Mouse (Mus musculus) 3134 (cell line): ENCODE measurements at regions not wholly inside any gene's neighbourhood (a gene's known extent, or its start where the extent isn't known, plus 50 kb on each side); places are given as distances from the start of the nearest gene placed in this dataset.

ENCODE experiments used
- DNase-seq: peaks from one replicate; pipeline ENCODE4 v3.0.0-alpha.2; 2011; ENCODE audit warnings: low spot score; ENCODE audit not compliant: insufficient read length; ENCODE audit errors: extremely low read depth

DNA sequence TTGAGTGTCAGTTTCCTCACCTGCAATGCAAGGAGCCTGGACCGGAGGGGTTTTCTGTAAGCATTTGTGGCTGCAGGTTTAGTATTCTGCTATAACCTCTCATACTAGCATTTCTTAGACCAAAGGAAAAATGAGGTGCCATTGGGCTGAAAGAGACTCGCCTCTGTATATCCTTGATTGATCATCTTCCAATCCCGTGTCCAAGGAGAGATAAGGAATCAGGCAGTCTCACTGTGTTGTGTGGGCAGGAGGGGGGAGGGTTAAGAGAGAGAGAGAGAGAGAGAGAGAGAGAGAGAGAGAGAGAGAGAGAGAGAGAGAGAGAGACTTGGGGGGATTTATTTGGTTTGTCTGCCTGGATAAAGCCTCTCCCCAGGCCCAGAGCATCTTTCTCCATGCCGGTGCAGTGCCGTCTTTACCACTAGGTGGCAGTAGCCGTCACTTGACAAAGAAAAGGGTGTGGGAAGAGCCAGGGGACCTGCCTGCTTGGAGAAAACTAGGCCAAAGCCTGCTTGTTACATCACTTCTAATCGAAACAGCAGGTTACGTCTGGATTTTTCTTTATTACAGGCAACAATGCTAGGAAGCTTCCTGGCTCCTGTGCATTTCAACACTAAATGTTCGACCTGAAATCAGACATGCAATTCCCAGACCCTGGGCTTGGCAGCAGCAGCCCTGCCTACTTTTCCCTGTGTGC lies 56.1 kb upstream of the Ces5a start:
- DNase-seq: peak; percentile 50

DNA sequence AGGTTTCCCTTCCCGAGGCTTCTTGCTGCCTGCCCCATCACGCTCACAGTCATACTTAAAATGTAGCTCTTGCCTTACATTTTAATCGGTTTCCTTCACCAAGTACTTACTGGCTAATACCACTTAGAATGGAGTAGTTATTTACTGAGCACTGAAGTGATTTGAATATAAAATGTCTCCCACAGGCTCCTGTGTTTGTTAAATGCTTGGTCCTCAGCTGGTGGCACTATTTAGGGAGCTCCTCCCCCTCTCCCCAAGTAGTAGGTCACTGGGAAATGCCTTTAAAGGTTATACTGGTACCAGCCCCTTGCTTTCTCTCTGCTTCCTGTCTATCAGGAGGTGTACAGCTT lies 56.6 kb upstream of the Ces5a start:
- DNase-seq: no peak

DNA sequence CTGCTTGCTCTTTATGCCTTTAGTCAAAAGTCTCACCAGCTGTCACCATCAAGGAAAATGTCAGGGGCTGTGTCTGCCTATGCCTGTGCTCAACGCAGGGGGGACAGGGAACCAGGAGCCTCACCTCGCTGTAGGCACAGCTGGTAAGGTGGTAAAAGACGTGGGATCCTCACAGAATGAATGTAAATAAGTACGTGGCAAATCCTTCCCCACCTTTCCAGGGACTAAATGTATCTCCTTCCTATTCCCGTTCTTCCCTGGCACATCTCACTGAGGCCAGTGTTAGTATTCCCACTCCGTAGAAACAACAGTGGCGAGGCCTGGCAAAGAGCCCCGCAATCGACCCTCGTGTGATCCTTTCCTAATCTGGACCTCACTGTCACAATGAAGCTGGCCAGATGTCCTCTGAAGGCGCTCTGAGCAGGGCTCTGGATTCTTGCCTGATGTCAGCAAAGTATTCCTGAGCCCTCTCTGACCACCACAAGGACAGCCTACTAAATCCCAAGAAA lies 63.0 kb upstream of the Ces5a start:
- DNase-seq: no peak

DNA sequence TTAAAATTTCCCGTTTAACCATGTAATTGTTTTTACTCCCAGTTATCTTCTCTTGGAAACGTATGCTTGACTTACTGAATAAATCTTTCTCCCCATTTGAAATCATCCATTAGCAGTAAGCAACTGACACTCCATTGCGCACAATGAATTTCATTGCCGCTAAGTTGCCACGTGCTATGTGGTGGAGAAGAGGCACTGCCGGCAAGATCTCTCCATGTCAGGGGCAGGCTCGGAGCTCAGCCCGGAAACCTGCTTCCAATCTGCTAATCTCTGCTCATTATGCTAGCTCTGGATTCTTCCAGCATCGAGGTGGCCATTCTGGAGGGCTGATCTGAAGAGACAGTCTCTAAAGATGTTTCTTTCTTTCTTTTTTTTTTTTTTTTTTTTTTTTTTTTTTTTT lies 63.7 kb upstream of the Ces5a start:
- no peak for DNase-seq

DNA sequence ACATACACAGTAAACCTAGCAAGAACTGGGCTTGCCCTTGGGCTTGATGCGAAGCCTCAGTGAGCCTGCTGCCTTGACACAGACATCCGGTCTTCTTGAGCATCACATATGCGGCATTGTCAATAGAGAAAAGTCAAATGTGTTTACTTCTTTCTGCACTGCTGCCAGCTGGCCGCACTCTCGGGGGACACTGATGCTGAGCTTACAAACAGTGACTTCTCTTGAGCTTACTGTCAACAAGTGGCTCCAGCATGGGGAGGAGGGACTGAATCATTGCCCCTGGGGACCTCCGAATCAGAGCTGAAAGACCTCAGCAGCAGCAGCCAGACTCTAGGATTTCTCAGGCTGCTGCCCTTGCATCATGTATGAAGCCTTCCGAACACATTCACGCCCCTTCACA lies 64.1 kb upstream of the Ces5a start:
- no peak for DNase-seq

DNA sequence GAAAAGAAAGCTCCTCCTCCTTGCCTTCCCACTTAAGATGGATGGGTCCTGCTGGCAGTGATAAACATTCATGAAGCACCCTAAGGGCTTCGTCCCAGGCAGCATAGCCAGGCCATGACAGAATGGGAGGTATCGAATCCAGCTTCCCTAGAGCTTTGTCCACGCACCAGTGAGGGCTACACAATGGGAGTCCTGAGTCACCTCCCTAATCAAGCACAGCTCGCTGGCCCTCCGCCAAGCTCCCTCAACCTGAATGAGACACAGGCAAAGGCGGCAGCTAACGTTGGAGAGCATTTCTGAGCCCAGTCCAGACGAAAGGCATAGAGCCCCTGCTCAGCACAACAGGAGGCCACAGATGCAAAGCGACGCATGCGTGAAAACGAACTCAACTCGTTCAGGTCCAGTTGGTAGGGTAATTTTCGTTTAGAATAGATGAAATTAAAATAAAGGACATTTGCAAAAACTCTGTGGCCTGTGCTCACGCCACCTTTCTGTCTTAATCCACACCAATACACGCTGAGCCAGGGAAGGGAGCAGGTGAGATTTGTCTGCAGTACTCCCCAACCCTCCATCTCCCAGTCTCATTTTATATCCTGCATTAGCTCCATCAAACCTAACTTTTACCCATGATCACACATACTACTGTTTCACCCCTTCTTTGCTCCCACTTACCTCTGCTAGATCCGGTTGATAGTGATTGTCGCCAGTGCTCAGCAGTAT lies 91.3 kb upstream of the Ces5a start:
- DNase-seq: no peak

DNA sequence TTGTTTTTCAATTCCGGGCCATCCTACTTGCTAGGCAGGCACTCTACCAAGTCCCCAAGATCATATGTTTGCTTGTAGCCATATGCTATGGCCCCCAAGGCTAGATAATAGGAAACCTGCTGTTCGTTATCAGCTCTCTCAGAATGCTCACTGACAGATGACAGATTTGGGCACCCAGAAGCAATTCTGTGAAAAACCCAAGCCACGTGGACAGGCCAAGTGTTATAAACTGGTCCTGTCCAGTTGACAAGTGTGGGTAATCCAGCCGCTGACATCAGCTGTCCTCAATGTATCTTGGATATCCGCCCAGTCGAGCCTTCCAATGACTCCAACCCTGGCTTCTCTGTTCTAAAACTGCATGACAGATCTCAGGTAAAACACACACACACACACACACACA lies 92.0 kb upstream of the Ces5a start:
- DNase-seq: no peak

DNA sequence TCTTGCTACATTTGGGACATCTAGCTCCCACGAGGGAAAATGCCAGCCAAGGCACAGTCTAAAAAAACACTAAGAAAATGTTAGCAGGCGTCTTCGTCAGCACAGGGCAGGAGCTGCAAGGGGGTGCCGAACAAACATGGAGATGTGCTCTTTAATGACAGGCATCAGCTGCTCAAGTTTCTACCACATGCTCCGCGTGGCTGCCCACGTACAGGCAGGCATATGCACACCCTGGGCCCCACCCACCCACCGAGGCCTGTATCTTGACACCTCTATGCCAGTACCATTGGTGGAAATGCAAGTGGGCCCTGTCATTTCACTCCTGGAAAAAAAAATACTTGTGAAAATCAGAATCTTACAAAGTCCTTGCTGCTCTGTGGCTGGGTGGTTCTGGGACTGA lies 97.3 kb upstream of the Ces5a start:
- DNase-seq: no peak

DNA sequence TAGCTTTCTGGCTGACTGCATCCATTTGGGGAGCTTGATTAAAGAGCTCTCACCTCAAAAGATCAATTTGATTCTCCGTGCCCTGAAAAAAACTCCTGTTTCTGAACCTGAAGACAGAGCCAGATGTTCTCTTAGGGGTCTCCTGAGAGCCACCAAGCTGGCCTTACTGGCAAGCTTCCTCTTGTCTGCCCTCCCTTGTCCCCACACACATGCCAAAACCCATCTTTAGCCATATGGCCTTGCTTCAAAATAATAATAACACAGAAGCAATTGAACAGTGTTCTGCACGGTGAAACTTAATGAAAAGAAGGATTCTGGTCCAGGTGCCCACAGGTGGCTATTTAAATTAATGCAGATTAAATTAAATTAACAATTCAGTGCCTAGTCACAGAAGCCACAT lies 107.1 kb upstream of the Ces5a start:
- no peak for DNase-seq

DNA sequence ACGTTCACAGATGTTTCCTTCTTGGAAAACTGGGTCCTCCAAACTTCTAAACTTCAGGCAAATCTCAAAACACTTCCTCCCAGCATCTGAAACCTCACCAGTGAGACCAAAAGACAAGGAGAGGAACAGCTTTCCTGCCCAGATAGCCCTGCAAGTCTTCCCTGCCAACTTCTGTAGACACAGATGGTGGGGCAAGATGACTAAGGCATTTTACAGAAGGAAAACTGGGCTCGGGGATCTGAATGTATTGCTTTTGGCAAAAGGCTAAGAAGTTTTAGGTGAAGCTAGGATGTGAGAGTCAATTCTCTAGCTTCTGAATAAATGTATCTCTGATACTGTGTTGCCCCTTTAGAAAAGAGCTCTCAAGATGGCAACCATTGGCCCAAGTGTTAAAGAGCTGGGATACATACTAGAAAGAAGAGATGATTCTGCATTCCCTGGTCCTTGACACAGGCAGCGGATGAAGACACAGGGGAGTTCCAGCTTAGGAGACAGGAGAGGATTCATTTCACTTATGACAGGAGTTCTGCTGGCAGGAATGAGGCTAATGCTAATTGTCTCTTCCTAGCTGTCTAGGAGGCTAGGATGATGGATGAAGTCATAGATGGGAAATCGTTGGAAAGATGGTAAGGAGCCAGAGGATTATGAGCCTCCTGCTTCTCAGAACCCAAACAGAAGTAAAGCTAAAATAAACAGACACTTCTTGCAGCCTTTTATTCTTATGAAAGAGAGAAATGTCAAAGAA lies 108.0 kb upstream of the Ces5a start:
- DNase-seq: no peak

DNA sequence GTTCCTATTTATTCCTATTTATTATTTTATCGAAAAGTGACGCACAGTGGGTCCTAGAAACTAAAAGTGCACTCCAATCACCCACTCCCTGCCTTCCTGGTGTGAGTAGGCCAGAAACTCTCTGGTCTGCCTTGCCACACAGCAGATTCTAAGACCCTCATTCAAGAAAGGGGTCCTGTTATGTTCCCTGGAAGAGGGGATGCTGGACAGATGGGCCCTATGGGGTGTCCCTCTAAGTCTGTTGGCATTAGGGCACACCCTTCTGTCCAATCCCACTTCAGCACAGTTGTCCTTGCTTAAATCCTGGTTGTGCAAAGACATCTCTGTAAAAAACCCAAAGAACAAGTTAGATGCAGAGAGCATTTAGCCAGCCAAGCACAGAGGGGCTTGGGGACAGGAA lies 117.8 kb upstream of the Ces5a start:
- DNase-seq: no peak

DNA sequence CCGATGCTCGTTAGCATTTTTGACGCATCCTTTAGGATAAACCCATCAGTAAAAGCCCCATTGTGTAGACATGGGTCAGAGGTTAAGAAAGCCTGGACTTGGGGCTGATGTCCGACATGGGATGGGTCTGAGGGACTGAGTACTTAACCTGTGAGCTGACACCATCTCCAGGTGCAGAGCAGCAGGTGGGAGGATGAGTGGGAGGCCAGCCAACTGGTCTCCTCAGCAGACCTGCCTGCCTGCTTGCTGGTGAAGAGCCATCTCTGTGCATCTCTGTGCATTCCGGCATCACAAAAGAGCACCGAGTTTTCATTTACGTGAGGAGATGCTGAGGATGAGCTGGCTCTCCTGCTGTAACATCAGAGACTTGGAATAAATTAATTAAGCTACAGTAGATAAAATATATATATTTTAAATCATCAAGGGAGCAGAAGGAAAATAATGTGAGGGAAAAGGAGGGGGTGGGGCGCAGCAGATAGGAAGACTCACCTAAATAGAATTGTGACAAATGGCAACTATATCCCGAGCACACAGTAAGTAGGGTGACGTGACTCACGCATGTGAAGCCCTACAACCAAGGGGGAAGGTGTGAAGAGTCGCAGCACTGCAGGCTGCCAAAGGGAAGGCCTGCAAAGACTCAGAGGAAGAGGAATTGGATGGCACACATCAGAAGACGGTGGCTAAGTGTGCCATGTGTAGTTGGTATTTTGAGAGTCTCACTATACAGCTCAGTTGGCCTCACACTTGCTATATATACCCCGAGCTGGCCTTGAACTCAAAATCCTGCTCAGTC lies 118.5 kb upstream of the Ces5a start:
- no peak for DNase-seq

DNA sequence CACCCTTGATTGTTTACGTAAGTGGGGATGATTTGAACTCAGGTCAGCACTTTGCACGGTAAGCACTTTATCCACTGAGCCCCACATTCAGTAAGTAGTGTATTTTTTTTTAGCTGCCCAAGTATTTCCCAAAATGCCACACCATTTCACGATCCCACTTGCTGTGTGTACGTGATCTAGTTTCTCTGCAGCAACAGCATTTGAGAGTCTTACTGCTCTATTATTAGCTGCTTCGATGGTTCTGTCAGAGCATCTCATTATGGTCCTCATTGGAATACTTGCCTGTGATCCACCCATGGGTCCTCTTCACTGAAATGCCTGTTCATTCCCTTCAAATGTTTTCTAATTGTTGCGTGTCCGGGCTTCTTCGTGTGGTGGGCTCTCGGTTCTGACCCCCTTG lies 120.1 kb upstream of the Ces5a start:
- DNase-seq: no peak

DNA sequence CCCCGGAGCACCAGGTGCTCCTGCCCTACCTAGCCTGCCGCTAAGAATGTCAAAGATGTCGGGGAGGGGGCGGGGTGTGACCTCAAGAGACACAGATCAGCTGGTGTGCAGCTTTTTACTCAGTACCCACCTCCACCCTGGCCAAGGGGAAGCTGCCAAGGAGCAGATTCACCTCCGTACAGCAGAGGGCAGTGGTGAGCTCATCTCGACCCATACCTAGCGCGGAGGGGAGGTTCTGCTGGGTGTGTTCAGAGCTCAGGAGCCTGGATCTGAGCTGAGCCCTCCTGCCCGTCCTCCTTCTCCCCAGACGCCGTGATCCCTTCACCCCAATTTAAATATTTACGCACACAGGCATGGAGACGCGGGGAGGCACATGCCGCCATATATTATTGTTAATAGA lies 126.1 kb upstream of the Ces5a start:
- DNase-seq: peak; percentile 28

DNA sequence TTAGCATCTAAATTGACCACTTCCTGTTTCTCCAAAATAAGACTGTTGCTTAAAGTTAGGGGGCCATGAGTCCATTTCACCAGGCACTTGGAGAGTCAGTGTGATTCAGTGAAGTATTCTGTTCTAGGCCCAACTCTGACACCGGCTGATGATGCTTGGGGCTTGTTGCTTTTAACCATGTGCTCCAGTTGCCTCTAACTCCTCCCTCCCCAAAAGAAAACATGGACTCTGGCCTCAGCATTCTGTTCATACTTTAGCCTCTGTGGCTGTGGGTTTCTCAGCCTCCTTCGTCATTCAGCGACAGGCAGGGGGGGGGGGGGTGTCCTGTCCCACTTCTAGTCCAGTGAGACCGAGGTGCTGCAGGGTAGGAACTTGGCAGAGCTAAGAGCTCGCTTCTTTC lies 126.6 kb upstream of the Ces5a start:
- DNase-seq: no peak

DNA sequence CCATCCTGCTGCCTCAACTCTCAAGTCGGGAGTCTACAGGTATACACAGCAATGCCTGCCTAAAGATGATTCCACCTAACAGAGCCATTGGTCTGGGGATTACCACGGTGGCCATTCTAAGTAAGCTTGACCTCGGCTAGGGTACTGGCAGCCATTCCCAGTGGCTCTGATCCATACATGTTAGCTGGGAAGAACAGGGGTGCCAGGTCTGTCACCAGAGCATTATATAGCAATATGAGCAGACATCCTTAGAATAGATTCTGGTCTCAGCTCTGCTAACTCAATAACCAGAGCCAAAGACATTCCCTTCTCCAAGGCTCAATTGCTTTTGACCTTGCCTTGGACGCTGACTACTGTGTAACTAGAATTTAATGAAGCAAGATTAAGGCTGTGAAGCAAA lies 128.2 kb upstream of the Ces5a start:
- DNase-seq: no peak

DNA sequence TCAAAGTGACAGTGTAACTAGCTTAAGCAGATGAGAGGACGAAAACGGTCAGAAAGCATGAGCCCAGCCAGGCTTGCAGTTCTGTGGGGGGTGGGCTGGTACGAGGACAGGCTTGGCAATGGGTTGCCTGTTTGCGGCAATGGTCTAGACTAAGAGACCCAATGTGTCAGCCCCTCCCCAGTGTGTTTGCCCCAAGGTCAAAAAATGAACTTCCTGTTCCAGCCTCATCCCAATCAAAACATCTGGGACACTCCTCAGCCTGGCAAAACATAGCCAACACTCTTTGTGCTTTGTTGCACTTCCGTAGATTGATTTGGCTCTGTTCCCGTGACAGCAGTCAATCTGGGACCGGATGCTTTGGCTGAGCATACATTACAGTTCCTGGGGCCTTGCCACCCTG lies 132.7 kb upstream of the Ces5a start:
- DNase-seq: no peak

DNA sequence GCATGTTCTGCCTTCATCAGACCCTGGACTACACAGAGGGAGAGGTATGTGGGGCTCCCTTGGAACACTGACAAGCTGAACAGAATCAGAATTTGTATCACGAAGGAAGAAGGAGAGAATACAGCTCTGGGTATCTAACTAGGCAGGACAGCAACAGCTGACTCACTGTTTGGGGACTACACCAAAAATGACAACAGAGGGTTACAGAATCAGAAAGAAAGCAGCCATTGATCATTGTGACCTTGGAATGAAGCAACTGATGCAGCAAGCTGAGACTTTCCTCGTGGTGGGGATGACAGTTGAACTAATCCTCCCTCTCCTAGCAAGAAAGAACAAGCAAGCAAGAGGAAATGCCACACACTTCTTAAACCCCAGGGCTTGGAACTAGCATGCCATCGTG lies 135.0 kb upstream of the Gnao1 start:
- DNase-seq: no peak

DNA sequence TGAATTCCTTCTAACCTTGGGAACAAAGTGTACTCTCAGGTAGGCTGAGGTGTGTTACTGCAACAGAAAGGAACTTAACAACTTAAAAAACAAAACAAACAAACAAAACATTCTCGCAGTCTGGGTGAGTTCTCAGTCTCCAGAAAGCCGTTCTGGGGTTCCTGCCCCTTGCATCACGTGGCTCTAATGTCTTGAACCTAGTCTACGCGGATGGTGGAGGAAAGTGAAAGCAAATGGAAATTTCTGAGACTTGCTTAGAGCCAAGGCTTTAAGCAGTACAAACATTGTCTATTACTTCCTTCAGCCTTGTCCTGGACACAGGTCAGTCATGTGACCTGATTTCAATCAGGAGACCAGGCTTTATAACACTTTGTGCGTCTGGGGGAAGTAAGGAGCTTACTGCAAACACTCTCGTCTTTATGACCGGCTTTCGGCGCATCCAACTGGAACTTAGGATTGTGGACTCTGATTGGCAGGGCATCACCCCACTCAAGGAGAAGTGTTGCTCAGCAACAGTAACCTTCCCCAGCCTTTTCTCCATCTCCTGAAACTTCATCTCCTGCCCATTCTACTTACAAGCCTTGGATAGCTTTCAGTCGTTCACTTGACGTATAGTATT lies 125.9 kb upstream of the Gnao1 start:
- DNase-seq: no peak

DNA sequence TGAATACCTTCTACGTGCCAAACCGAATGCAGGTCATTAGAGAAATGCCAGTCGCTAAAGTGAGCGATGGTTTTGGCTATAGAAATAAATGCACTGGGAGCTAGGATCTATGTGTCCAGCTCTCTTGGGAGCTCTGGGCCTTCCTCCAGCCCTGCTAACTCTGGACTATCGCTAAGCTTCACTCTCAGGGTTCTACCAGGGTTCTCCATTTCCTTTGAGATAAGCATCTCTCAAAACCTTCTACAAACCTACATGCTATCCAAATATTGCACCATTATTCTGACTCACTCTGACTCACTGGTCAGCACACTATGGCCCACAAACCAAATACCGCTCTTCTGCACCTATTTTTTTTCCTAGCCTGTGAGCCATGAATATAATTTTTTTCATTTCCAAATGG lies 125.4 kb upstream of the Gnao1 start:
- peak; percentile 58 for DNase-seq

DNA sequence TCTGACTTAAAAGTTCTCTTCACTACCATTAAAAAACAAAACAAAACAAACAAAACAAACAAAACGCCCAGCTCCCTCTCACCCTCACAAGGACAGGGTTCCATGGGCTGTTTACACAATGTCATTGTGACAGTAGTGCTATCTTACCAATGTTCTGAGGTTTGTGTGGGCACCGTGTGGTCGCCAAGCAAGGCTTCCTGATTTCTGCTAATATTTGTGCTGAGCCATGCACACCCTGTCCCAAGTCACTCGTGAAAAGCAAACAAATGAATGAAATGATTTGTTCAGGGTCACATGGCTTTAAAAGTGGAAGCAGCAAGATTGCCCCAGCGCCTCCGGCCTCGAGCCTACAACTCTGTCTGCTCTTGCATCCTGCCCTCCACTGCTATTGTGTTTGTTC lies 120.9 kb upstream of the Gnao1 start:
- no peak for DNase-seq
